Mouse (Mus musculus): ENCODE measurements at regions not wholly inside any gene's neighbourhood (a gene's known extent, or its start where the extent isn't known, plus 50 kb on each side); places are given as distances from the start of the nearest gene placed in this dataset.

DNA sequence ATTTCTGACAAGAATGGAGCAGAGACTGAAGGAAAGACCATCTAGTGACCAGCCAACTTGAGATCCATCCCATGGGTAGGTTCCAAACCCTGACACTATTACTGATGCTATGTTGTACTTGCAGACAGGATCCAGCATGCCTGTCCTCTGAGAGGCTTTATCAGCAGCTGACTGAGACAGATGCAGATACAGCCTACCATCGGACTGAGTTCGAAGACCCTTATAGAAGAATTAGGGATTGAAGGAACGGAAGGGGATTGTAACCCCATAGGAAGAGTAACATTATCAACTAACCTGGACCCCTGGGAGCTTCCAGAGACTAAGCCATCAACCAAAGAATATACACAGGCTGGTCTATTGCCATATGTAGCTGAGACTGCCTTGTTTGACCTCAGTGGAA is 183.1 kb upstream of the Adcy2 start:
- no peak for DNase-seq (ENCODE audit: low spot score in 2 of 2)

DNA sequence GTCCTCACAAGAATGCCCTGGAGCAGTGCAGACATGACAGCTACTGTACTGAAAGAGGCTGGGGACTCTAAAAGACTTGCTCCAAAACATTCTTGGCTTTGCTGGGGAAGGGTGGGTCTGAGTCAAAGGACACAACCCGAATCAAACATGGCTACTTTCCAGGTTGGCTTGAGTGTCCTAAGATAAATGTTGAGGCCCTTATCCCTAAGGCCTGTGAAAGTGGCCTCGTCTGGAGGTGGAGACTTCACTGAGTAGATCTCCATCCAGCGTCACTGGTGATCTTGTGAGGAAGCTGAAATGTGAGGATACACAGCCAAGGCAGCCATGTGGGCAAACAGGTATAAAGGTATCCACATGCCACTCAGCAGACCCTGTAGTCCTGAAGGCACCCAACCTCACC is 191.3 kb upstream of the Adcy2 start:
- DNase-seq (ENCODE audit: low spot score in 2 of 2), result no peak

GRCm38 (mm10) chr13:69196464-69196871 is 197.1 kb upstream of the Adcy2 start:
- DNase-seq (ENCODE audit: low spot score in 2 of 2), result no peak

- DNase-seq (ENCODE audit: low spot score in 2 of 2), result no peak
Observed at GRCm38 (mm10) chr13:69207741-69208568, 208.6 kb upstream of the Adcy2 start.

DNA sequence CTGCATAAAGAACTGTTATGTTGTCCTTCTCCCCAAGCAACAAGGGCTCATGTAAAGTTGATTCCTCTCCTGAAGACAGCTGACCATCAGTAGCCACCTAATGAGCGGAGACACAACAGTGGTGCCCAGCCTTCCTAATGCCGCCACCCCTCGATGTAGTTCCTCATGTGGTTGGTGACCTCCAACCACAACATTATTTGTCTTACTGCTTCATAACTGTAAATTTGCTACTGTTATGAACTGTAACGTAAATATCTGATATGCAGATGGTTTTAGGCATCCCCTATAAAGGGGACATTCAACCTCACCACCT is 209.2 kb upstream of the Adcy2 start:
- no peak for DNase-seq (ENCODE audit: low spot score in 2 of 2)

DNA sequence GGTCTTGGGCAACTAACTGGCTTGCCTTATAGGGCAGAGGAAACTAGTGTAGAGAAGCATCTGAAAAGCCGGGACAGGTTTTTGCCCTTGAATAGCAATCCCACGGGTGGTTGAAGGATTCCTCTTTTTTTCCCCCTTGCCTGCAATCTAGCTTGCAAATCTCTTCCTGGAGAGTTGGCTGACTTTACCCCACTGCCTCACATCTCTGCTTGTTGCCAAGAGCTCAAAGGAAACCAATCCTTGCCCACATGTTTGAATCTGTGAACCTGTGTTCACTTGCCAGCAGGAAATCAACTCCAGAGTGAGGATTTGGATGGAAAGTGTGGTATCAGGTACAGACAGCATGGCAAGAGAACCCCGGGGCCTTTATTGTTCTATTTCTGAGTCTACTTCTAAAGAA is 217.2 kb upstream of the Adcy2 start:
- no peak for DNase-seq (ENCODE audit: low spot score in 2 of 2)

- no peak for DNase-seq (ENCODE audit: low spot score in 2 of 2)
Observed at GRCm38 (mm10) chr13:69220425-69220824, 221.1 kb upstream of the Adcy2 start.

DNA sequence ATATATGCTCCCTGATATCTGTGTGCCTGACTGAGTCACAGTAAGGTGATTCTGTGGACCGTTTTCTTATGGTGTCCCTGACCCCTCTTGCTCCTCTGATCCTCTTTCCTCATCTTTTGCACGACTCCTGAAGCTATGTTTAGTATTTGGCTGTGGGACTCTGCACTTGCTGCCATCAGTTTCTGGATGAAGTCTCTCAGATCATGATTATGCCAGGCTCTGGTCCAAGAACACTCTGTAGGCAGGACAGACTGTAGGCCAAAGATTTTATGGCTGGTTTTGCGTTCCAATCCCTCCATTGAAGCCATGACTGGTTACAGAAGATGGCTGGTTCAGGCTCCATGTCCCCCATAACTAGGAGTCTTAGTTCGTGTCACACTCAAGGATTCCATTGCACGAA is 227.2 kb upstream of the Adcy2 start:
- no peak for DNase-seq (ENCODE audit: low spot score in 2 of 2)

DNA sequence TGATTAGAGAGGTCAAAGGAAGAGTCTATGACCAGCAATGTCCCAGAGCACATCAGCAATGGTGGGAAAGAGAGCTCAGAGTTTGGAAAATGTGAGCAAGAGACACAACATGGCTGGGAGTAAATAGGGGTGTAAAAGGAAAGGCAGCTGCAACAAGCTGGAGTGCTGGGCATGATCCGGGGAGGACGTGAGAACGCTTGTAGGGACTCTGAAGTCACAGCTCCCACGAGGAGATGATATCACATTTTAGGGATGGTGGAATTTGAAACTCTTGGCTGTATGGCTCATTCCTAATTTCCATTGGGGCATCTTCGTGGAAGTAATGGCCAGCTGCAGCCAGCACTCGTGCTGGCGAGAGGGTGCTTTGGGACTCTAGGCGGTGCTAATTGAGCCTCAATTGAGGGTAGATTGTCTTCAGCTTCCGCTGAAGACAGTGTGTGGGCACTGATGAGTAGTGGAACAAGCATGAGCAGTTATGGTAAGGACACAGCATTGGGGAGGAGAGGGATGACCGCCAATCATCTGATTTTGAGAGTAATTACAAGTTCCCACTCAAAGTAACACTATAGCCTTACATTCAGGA is 231.1 kb upstream of the Adcy2 start:
- no peak for DNase-seq (ENCODE audit: low spot score in 2 of 2)

DNA sequence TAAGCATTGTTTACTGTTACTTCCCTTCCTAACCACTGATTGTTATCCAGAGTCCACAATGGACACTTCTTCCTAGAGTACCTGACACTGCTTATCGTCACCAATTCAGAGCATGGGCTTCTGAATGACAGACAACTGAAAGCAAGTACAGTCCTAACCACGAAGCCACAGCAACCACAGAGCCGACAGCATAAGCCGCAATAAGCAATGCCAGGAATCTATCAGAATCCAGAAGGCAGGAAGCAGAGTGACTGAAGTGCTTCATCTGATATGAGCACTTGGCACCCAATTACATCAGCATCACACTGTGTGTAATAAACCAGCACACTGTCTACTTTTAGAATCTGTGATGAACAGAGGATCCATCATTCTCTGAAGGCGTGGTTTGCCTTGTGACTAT is 237.0 kb upstream of the Adcy2 start:
- no peak for DNase-seq (ENCODE audit: low spot score in 2 of 2)

DNA sequence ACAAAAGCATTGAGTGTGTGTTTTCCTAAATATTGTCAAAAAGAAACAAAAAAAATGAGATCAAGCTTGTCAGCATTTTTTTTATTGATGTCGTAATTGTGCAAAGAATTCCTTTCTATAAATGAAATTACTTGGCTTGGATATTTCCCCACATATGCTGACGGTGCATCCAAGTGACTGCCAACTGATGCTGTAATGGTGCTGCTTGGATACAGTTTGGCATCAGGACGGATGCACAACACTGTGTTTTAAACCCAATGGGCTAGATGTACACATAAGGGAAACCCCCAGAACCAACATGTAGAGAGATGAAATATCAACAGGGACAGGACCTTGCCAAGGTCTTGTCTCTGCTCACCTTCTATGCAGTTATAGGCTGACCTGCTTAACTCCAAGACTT is 238.6 kb upstream of the Adcy2 start:
- DNase-seq (ENCODE audit: low spot score in 2 of 2), result no peak

GRCm38 (mm10) chr13:69239261-69239915 is 240.0 kb upstream of the Adcy2 start:
- no peak for DNase-seq (ENCODE audit: low spot score in 2 of 2)

DNA sequence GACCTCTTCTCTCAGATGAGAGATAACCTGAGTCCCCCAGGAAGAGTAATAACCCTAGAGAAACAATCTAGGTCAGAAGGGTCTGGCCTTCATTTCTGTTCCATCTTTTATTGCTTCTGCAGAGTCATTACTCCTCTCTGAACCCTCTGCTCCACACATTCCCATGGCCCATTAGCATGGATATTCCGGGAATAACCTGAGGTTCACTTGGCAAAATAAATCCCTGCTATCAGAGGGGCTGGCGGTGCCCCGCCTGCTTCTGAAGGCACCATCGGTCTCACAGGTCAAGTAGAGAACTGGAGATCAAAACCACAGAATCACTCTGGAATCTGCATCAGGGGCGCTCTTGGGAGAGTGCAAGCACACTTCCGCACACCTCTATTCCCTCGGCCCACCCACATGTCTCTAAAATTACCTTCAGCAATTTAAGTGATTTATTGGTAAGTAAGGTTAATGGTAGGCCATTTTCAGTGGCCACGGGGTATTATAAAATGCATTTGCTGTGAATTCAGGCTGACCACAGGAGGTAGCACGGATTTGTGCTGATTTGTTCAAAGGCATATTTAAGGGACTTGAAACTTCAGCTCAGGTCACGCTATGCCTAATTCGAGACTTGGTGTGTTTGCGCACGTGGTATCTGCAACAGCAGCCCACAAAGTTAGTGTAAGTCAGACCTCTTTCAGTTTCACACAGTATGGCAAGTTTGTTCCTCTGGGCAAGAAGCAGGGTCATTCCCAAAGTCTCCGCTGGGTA is 243.4 kb upstream of the Adcy2 start:
- no peak for DNase-seq (ENCODE audit: low spot score in 2 of 2)

GRCm38 (mm10) chr13:69250334-69251129 is 251.2 kb upstream of the Adcy2 start:
- DNase-seq (ENCODE audit: low spot score in 2 of 2), result no peak

- no peak for DNase-seq (ENCODE audit: low spot score in 2 of 2)
Observed at GRCm38 (mm10) chr13:69251130-69251561, 251.8 kb upstream of the Adcy2 start.

- no peak for DNase-seq (ENCODE audit: low spot score in 2 of 2)
Observed at GRCm38 (mm10) chr13:69252335-69252734, 253.0 kb upstream of the Adcy2 start.

DNA sequence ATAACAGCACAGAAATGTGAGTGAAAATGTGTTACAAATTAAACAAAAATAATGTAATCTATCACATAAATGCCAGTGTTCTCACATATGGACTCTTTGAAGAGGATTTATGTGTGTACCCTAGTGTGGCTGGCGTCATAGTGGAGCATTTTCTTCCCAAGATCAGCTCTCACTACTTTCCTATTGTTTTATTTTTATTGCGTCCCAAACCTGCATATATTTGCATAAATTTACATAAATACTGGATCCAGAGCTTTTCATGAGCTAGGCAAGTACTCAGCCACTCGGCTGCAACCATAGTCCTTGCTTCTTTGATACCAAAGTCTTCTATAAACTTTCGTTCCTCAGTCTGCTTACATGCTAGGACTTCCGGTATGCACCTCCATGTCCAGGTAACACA is 261.1 kb upstream of the Adcy2 start:
- DNase-seq (ENCODE audit: low spot score in 2 of 2), result no peak

GRCm38 (mm10) chr13:69260972-69261371 is 261.6 kb upstream of the Adcy2 start:
- no peak for DNase-seq (ENCODE audit: low spot score in 2 of 2)

DNA sequence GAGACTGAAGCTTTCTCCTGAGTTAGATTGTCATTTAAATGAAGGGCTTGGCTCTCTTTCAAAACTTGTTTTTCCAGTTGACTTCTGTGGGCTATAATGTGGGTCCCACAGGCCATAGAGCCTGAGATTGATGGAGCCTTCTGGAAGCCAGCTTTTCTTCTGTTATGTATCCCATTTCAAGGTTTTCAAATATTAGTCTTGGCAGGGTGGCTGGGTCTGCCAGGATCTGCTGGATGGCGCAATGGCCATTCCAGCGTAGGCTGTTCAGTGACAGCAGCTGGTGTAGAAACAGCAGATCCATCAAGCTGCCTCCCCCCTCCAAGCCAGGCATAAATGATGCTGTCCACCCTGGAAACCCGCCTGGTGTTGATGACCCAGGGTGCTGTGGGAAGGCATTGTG is 264.4 kb upstream of the Adcy2 start:
- DNase-seq (ENCODE audit: low spot score in 2 of 2), result no peak

GRCm38 (mm10) chr13:69266071-69266470 is 266.7 kb upstream of the Adcy2 start:
- DNase-seq (ENCODE audit: low spot score in 2 of 2), result no peak

GRCm38 (mm10) chr13:69272506-69272905 is 261.0 kb upstream of the Nsun2 start:
- no peak for DNase-seq (ENCODE audit: low spot score in 2 of 2)

DNA sequence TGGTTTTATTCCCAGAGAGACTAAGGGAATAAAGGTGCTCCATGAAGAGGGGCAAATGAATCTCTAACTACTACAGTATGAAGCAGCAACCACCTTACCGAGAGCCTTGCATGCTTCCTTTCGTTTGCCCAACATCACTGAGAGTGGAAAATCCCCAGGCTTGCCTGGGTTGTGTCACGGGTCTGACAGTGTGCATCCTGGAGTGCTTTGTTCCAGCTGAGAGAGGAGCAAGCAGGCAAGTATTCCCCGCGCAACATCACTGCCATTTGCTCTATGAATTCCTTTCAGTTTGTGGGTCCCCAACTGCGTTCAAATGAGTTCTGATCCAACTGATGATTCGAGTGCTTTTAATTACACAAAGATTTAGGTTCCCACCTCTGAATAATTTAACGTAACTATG is 253.9 kb upstream of the Nsun2 start:
- no peak for DNase-seq (ENCODE audit: low spot score in 2 of 2)

Data from frontal cortex, postnatal 25 days (tissue).